Mouse (Mus musculus) urinary bladder, adult 18-20 months (tissue): ENCODE measurements around the gene Tra2b.
"Not testable (repeated sequence)": the region's sequence is repeated elsewhere in the genome, so short reads cannot be mapped to it uniquely, and the experiment has no call there.

Source experiments
- DNase-seq, 2 experiments: peaks; one replicate each; pipeline ENCODE4 v3.0.0; 2022; ENCODE audit warnings: low spot score in 2 of 2, mixed read lengths in 2 of 2

Tra2b gene

DNA sequence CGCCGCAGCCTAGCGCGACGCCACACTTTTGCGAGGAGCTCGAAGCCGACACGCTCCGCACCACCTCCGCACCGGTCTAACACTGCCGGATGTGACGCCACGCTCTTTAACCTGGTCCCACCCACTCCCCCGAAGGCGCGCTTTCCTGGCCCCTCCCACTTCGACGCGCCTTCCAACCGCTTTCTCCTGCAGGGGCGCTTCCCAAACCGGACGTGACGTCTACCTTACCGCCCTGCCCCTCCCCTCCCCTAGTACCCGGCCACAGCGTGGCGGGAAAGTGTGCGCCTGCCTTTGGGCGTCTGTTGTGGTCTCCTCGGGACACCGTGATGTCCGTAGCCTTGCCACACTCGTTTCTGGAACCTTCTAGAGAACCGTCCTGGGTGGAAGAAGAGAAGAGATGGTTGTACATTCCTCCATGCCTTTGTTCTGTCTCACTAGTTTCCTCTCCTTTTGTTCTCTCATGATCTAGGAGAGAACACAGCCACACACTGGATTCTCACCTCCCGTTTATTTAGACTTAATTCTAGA lies at the start of gene Tra2b:
Gene Tra2b, minus strand, starts transcription at position 157 of the 528 bp plus-strand sequence.
- peak; percentile 87 to 96 for DNase-seq

DNA sequence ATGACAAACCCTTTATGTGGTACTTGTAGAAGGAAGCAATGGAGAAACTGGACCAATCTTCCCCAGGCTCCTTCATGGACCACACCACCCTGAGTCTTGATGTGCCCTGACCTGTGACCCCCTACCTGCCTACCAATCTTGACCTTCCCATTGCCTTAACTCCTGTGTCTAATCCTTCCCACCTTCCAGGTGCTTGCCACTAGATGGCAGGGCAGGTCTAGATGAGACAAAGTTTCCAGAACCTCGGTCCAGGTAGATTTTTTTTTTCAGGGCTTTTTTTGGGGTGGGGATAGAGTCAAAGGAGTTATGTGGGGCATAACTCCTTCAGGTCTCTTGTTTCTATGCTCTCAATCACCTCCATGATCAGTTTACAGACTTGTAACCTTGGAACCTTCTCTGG lies 44.8 kb upstream of the Tra2b start:
- peak in 1 of 2 experiments; percentile 27 for DNase-seq

DNA sequence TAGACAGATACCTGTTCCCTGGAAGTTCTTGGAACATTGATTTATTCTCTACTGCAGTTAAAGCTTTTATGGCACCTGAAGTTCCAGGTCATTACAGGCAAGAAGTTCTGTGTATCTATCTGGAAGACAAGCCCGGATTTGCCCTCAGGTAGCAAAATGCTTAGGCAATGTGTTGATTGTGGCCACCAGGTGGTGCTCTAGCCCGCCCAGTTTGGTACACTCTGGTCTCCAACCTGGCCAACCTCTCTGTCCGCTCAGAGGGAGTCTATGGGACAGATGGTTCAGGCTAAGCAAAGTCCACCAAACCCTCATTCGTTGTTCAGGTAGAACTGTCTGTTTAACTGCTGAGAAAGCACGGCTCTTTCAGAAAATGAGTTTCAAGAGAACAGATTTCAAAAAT lies 36.8 kb upstream of the Tra2b start:
- peak; percentile 58 to 66 for DNase-seq

DNA sequence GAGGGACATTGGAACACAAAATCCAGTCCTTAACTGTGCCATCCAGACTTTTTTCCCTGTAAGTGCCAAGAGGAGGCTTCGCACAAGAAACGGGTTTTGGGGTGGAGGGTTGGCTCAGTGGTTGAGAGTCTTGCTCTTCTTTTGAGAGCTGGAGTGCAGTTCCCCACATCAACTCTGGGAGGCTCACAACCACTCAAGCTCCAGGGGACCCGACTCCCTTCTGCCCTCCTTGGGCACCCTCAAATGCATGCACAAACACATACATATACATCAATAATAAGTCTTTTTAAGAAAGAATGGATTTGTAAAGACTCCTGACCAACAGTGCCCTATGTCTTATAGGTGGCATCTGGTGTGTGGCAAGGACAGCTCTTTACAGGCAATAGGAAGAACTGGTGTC lies 35.6 kb upstream of the Tra2b start:
- DNase-seq: no peak

DNA sequence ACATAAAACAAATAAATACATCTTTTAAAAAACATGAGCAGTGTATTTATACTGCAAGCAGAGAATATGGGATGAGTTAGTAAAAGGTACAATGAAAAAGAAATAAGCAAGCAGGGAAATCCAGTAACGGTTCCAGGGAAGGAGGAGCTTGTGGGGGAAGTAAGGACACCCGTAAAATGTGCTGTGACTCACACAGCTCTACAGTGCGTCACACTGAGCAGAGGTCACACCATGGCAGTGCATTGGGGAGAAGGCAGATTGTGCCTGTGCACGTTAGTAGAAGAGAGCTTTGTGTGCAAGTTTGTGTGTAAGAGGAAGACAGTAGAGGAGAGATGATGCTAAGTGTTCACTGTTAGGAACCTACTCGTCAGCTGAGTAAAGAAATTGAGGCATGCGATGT lies 31.1 kb upstream of the Tra2b start:
- no peak for DNase-seq

DNA sequence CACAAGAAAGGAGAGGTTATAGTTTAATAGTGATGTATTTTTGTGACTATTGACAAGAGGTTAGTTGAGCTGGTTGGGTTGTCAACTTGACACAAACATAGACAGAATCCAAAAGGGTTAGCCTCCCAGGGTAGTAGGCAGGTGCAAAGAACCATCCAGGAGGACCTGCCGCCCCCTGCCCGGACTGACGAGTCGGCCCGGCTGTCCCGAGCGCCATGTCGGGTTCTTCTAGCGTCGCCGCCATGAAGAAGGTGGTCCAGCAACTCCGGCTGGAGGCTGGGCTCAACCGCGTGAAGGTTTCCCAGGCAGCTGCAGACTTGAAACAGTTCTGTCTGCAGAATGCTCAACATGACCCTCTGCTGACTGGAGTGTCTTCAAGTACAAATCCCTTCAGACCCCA lies 29.0 kb upstream of the Tra2b start:
- not testable (repeated sequence) for DNase-seq

DNA sequence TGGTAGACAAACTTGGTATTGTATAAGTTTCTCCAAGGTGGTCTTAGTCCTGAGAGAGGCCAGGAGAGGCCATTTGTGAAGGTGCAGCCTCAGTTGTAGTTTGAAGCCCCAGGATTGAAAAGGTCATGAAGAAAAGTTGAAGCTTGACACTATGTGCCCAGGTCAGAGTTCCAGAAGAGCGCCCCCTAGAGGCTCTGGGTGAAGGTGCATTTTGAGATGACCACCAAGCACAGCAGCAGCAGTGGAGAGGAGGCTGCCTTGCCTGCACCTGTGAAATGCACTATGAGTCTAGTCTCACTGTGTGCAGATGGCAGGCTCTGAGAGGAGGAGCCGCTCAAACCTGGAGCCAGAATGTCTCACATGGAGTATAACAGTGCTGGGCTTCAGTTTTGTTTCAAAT lies 27.8 kb upstream of the Tra2b start:
- DNase-seq: no peak

DNA sequence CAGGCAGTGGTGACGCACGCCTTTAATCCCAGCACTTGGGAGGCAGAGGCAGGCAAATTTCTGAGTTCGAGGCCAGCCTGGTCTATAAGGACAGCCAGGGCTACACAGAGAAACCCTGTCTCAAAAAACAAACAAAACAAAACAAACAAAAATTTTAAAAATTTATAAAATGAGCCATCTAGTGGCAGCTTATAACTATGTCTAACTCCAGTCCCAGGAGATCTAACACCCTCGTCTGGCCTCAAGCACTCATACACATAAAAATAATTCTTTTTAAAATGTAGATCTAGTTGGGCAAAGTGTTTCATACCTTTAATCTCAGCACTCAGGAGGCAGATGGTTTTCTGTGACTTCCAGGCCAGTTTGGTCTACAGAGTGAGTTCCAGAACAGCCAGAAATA lies 26.6 kb upstream of the Tra2b start:
- DNase-seq: no peak

DNA sequence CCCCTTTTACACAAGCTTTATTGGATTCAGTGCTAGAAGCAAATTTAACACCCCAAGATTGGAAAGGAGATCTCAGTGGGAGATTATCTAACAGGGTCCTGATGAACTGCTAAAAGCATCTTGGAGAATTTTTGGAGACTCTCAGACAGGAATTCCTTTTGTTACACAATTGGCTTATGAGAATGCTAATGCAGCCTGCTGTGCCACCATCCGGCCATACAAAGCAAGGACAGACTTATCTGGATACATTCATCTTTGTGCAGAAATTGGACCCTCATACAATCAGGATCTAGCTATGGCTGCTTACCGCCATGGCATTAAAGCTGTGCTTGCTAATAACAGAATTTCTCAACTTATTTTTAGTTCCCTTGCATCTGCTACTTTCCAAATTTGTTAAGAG lies 23.8 kb upstream of the Tra2b start:
- DNase-seq: no peak

DNA sequence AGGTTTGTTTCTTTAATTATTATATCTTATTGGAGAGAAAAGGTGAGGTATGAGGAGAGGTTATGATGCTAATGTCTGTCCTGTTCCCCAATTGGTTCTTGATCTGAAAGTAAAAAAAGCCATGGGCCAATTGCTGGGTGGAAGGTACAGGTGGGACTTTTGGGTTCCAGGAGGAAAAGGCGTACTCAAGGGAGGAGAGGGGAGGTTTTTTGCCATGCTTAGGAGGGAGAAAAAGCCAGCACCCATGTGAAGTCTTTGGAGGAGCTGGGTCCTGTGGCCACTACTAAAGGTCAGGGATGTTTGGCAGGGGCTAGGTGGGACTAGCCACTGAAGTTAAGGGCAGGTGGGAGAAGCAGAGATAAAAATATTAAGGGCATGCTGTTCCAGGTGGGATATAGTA lies 21.2 kb upstream of the Tra2b start:
- no peak for DNase-seq

DNA sequence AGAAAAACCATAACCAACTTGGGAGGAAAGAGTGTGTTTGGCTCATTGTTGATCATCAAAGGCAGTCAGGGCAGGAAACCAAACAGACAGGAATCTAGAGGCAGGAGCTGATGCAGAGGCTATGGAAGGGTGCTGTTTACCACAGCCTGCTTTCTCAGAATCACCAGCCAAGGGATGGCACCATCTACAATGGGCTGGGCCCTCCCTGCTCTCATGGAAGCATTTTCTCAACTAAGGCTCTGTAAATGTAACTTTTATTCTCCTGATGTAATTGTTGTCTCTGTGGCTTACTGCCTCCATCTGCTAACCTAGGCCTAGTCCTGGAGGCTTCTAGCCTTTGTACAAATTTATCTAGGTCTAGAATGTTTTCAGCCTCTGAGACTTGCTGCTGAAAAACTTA lies 10.7 kb upstream of the Tra2b start:
- DNase-seq: no peak

DNA sequence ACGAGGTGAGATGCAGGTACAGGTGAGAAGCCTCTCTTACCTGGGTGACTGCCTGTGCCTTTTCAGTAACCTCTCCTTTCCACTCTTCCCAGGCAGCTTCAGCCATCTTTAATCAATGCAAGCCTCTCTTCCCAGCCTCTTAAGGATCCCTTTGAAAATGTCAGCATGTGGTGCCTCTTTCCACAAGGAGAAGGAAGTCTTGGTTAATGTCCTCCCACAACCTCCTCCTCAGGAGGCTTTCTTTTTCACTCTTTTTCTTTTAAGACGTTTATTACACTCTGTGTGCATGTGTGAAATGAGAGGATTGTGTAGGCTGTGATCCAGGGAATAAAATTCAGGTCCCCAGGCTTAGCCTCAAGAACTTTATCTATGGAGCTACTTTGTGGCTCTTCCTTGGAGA lies 9.3 kb upstream of the Tra2b start:
- no peak for DNase-seq

DNA sequence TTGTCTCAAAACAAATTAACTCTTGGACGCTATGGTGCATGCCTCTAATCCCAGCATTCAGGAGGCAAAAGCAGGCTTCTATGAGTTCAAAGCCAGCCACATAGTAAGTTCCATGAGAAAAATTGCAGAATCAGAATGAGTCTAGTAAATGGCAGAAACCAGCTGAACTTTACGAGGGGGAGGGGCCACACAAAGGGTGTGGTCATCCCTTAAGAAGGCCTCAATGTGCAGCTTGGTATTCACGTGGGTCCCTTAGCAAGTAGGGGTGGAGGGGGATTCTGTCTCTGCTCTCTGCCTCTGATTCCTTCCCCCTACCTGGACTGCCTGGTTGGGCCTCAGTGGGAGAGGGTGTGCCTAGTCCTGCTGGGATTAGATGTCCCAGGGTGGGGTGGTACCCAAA lies 4.7 kb upstream of the Tra2b start:
- no peak for DNase-seq

DNA sequence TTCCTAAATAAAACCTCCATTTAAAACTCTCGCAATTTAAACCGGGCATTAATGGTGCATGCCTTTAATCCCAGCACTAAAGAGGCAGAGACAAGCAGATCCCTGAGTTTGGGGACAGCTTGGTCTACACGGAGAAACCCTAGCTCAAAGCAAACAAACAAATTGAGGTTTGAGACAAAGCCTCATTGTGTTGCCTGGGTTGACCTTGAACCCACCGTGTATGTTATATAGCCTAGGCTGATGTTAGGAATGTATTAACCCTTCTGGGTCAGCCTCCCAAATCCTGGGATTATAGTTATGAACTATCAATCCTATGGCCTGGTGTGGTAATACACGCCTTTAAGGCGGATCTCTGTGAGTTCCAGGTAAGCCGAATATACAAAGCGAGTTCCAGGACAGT lies 579 bp upstream of the Tra2b start:
- DNase-seq: no peak

DNA sequence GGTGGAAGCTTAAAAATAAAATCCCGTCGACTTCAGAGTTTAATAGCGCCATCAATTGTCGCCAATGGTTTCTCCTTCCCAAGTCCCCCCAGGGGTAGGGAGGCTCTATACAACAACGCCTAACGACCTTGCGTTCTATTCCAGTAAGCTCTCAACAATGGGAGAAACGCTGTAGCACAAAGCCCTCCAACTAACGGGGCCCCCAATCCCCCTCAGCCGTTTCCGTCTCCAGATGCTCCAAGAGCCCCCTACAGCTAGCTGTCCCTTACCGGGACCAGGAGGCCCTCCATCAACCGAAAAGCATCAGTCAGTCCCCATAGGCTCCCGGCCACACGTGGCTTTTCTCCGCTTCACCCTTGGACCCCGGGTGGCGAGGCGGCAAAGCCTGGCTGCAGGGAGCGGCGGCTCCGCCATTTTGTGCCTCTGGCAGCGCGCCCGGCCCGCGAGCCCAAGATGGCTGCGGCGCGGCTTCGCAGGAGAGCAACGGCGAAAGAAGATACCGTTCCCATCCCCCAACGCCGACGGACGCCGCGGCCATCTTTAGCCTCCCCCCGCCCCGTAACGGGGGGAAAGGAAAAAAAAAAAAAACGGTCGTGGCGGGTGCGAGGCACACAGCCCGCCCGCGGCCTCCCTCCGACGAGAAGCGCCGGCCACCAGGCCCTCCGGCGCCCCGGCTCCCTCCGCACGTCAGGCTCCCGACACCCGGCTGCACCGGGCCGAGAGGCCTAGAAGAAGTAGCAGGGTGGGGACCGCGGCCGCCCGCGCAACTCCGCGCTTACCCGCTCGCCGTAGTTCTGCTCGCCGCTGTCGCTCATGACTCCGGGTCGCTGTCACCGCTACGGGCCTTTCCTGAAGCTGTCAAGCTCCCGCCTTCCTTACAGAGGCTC lies 600 bp downstream of the Tra2b start:
- peak; percentile 73 to 79 for DNase-seq

DNA sequence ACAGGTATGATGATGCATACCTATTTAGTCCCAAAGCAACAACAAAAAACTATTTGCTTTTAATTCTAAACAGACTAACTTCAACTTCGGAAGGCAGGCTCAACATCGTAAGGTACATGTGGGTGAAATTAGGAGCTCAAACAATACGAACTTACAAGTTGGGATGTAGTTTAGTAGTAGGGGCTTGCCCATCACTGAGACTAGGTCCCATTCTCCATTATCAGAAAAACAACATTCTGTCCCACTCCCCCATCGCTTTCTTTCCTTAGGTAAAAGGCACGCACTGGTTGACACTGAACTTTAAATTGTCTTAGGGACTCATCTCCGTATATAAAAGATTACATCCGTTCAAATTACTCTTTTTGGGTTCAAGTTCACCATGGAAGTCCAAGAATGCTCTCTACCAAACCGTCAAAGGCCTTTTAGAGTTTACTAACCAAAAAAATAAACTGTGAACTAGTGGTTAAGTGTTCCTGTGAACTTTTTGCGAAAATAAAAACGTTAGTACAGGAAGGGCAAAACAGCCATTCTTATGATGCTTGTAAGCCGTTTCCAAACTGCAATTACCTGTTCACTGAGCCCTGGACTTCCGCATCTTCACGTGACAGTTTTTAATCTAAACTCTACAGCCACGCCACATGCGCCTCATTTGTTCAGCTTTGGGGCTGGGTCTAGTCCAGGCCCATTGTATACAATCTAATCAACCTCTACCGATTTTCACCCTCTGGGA lies 1.4 kb downstream of the Tra2b start:
- DNase-seq: peak in 1 of 2 experiments; percentile 20

DNA sequence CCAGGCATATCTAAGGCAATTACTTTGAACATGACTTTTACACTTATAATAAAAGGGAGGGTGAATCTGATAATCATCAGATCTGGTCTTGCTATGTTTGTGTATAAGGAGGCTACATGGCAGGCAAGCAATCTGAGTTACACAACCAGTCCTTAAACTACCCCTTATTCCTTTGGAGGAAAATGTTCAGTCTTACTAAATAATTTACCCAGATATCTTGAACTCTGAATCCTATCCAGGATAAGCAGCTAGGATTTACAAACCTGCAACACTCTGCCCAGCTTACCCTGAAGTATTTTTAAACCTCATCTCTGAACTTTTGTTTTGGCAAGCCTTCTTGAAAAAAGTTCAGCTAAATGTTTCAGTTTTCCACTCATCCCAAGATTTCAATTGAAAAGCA lies 2.7 kb downstream of the Tra2b start:
- DNase-seq: no peak

DNA sequence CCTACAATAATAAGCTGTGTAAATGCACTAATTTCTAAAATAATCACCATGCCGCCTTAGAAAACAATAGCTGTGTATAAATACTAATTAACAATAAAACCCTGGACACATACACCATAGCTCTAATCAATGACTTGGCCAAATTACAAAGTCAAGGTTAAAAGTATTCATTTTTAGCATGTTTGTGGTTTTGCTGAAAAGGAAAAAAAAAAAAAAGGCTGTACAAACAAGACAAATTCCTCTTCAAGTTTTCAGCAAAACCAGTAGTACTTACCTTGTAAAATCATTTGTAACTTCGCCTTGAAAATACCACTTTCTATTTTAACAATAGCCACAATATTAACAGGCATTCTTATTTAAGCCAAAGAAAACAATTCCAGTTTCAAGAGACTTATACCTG lies 4.2 kb downstream of the Tra2b start:
- no peak for DNase-seq

DNA sequence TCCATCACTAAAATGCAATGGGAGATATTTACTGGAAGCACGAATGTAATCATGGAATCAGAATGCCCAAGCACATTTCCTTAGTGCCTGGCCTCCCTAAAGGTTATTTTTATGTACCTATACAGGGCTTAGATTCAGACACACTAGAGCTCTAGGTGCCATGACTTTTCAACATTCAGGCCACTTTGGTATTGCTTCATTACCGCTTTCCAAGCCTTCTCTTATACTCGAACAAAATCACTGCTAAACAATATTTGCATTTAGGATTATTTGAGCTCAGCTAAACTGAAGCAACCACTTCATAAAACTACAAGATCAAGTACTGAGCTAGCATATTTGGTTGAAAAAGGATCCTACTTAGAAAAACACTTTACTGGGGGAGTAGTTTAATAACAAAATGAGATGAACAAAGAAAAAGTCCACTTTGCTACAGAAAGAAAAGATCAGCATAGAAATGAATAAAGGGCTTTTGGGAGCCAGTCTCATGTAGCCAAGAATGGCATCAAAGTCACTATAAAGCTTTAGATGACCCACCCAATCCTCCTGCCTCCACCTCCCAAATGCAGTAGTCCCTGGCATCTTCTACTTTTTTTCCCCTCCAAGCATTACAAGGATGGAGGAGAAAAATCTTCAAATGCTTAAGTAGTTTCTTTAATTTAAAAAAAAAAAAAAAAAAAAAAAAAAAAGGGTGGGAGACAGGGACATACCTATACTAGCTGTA lies 5.2 kb downstream of the Tra2b start:
- no peak for DNase-seq

DNA sequence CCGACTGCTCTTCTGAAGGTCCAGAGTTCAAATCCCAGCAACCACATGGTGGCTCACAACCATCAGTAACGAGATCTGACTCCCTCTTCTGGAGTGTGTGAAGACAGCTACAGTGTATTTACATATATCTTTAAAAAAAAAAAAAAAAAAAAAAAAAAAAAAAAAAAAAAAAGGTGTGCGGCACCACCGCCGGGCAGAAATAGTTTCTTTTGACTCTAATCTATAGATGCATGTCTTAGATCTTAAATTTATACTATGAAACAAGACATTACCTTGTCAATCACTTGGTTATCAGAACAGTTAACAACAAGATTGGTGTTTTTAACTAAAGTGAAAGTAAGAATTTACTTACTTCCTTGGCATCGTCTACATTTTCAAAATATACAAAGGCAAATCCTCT lies 13.6 kb downstream of the Tra2b start:
- DNase-seq: not testable (repeated sequence)

DNA sequence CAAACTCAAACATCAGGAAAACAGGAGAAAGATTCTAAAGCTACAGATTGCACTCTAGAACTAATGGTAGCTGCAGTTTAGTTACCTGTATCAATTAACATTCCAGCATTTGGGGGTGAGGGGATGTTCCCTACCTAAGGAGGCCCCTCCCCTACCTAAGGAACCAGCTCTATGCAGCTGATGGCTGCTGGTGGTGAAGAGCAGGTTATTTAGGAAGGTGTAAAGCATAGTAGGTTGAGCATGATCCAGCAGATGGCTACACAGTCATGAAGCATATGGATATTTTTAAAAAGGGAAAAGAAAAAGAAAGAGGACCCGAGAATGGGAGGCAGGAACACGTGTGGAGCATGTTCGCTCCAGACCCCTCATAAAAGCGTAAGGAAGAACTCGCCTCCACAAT lies 15.5 kb downstream of the Tra2b start:
- no peak for DNase-seq

DNA sequence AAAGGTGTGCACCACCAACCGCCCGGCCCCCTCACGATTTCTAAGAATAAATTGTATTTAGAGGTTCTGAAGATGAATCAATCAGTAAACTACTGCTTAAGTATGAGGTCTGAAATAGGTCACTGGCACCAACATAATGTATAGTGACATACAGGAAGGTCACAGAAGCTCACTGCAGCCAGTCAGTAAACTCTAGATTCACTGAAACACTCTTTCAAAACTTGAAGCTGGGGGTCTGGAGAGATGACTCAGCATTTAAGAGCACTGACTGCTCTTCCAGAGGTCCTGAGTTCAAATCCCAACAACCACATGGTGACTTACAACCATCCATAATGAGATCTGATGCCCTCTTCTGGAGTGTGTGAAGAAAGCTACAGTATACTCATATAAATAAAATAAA lies 16.1 kb downstream of the Tra2b start:
- no peak for DNase-seq
